In the genomic region with DNA sequence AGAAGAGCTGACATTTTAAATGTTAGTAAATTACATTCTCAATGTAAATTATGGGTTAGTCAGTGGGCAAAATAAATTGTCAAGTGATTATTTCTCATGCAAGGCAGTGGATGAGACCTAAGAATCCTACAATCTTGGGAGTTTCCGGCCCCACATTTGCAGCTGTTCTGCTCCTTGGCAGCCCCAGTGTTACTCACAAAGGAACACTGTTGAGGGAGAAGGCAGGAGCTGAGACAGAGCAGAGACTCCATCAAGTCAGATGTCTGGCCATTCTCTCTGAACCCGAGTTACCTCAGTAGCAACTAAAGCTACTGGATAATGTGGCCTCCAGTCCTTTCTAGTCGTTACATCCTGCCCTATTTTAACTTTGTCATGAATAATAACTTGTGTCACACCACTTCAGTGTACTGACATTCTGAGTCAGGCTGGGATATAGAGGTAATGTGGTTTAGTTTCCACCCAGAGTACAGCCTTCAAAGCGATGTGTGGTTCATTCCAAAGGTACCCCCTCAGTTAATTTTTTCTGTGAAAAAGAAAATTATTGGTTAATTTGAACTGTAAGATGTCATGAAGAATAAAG, we compare ENCODE assay signal across 12 mouse cellular contexts. TPM values are rescaled to one million over a fixed set of nuclear protein-coding genes. Genes with fewer than 3 reads are reported as not detected.
DNase-seq lines count a peak whose midpoint lies in the region; ATAC-seq and TF ChIP-seq lines count a peak whose summit lies in the region.
"Had no signal": no experiment of that assay in that cellular context is flagged by ENCODE, and none has a peak within 500 bp of the region (broad histone marks: within the 10 kb centered on the region; RNA-seq: fewer than 3 reads in every experiment).

No protein-coding gene starts in this region.

- H3K27me3 ChIP-seq in midbrain, postnatal 0 days (ENCODE audit: insufficient read depth, low read length) = no peaks in the 10 kb centered on the region
- H3K27me3 ChIP-seq in midbrain, embryonic 11.5 days (ENCODE audit: control insufficient read depth, insufficient read depth, low read length) = no peaks in the 10 kb centered on the region
- no peaks in the 10 kb centered on the region for H3K27me3 ChIP-seq in stomach, postnatal 0 days (ENCODE audit: control insufficient read depth, insufficient read depth, low read length)
- no peaks in the 10 kb centered on the region for H3K27me3 ChIP-seq in thymus, adult 2 months (ENCODE audit: control insufficient read depth, insufficient read depth, low read length)
- H3K27me3 ChIP-seq: midbrain, embryonic 13.5 days had no signal

- H3K4me2 ChIP-seq in midbrain, postnatal 0 days (ENCODE audit: low read depth, low read length, poor library complexity, severe bottlenecking) = no peak overlapping the region
- no peak overlapping the region for H3K4me2 ChIP-seq in midbrain, embryonic 11.5 days
- no peak overlapping the region for H3K4me2 ChIP-seq in stomach, postnatal 0 days (replicated peaks; ENCODE audit: low read depth)
- H3K4me2 ChIP-seq: midbrain, embryonic 13.5 days had no signal

- no peaks in the 10 kb centered on the region for H3K4me1 ChIP-seq in midbrain, postnatal 0 days (ENCODE audit: insufficient read depth, low read length)
- no peaks in the 10 kb centered on the region; the same call in 1 of the 2 replicates for H3K4me1 ChIP-seq in midbrain, embryonic 11.5 days (ENCODE audit: control insufficient read depth, insufficient read depth, low read length)
- H3K4me1 ChIP-seq in embryonic fibroblast, embryonic 13.5 days (ENCODE audit: control insufficient read depth, insufficient read depth, low read length) = peaks cover 7% of the 10 kb centered on the region
- H3K4me1 ChIP-seq in stomach, postnatal 0 days (replicated peaks; ENCODE audit: control insufficient read depth, insufficient read depth) = peaks cover 7% of the 10 kb centered on the region; the same call in 1 of the 2 replicates
- H3K4me1 ChIP-seq in thymus, adult 2 months (replicated peaks; ENCODE audit: control insufficient read depth, insufficient read depth, low read length) = peaks cover 5% of the 10 kb centered on the region; the same call in 1 of the 2 replicates

- no peak for DNase-seq in gastrocnemius, adult 2 months
- DNase-seq in gastrocnemius, postnatal 4 days (ENCODE audit: low spot score in 2 of 2) = no peak
- DNase-seq in midbrain, postnatal 0 days (ENCODE audit: low spot score) = peak; percentile 23
- no peak for DNase-seq in midbrain, embryonic 11.5 days (ENCODE audit: low spot score, missing footprints)
- no peak for DNase-seq in stomach, postnatal 0 days (ENCODE audit: low spot score)
- DNase-seq in thymus, adult 2 months = no peak
- no peak for DNase-seq in urinary bladder, postnatal 36 days (ENCODE audit: low spot score in 2 of 2)
- DNase-seq: kidney, adult 2 months; lung, postnatal 10 days; thymus, adult 18-20 months had no signal

- H3K27ac ChIP-seq in gastrocnemius, adult 2 months = peak overlapping the region; percentile 76
- H3K27ac ChIP-seq in midbrain, postnatal 0 days (ENCODE audit: low read depth, low read length) = no peak overlapping the region
- no peak overlapping the region for H3K27ac ChIP-seq in midbrain, embryonic 11.5 days (ENCODE audit: low read depth, low read length)
- H3K27ac ChIP-seq in embryonic fibroblast, embryonic 13.5 days (ENCODE audit: insufficient read depth, low read length) = peak overlapping the region; percentile 67
- peak overlapping the region; percentile 40; the same call in 1 of the 2 replicates for H3K27ac ChIP-seq in stomach, postnatal 0 days (replicated peaks)
- H3K27ac ChIP-seq in thymus, adult 2 months (ENCODE audit: control insufficient read depth, insufficient read depth, low read length) = no peak overlapping the region
- H3K27ac ChIP-seq: midbrain, embryonic 13.5 days had no signal

- no peak for TF ChIP-seq CTCF in gastrocnemius, adult 2 months (IDR thresholded peaks at IDR 0.05)
- TF ChIP-seq CTCF in midbrain, postnatal 0 days (IDR thresholded peaks at IDR 0.05) = no peak
- TF ChIP-seq CTCF in embryonic fibroblast, embryonic 13.5 days (IDR thresholded peaks at IDR 0.05; ENCODE audit: borderline replicate concordance, insufficient read depth, low read length) = no peak
- TF ChIP-seq CTCF in stomach, postnatal 0 days (IDR thresholded peaks at IDR 0.05; ENCODE audit: low read depth) = no peak
- TF ChIP-seq CTCF in thymus, adult 2 months (IDR thresholded peaks at IDR 0.05; ENCODE audit: borderline replicate concordance, control insufficient read depth, extremely low read depth, insufficient read depth, low read length, poor library complexity) = no peak

- no peaks in the 10 kb centered on the region for H3K9me3 ChIP-seq in midbrain, postnatal 0 days (ENCODE audit: low read length)
- H3K9me3 ChIP-seq in midbrain, embryonic 11.5 days (ENCODE audit: control insufficient read depth, low read length) = no peaks in the 10 kb centered on the region
- H3K9me3 ChIP-seq in stomach, postnatal 0 days (ENCODE audit: control insufficient read depth, low read length) = no peaks in the 10 kb centered on the region
- H3K9me3 ChIP-seq: midbrain, embryonic 13.5 days had no signal

- H3K4me3 ChIP-seq in gastrocnemius, adult 2 months = no peak overlapping the region
- no peak overlapping the region for H3K4me3 ChIP-seq in midbrain, postnatal 0 days (ENCODE audit: low read depth, low read length)
- no peak overlapping the region for H3K4me3 ChIP-seq in midbrain, embryonic 11.5 days (ENCODE audit: low read depth, low read length)
- H3K4me3 ChIP-seq in embryonic fibroblast, embryonic 13.5 days (ENCODE audit: insufficient read depth, low read length) = no peak overlapping the region
- no peak overlapping the region for H3K4me3 ChIP-seq in stomach, postnatal 0 days (ENCODE audit: low read depth, low read length)
- H3K4me3 ChIP-seq in thymus, adult 2 months (ENCODE audit: control insufficient read depth, insufficient read depth, low read length) = no peak overlapping the region
- H3K4me3 ChIP-seq: midbrain, embryonic 13.5 days had no signal

- intact Hi-C loops in gastrocnemius, adult 2 months (cut with DNase I) = no loop called here

- no peak for TF ChIP-seq EP300 in stomach, postnatal 0 days (optimal IDR thresholded peaks at IDR 0.05)

- ATAC-seq in midbrain, postnatal 0 days (ENCODE audit: low FRiP score) = no peak
- no peak for ATAC-seq in midbrain, embryonic 11.5 days (ENCODE audit: low FRiP score)
- ATAC-seq in stomach, postnatal 0 days (ENCODE audit: low FRiP score, low TSS enrichment) = no peak
- ATAC-seq: midbrain, embryonic 13.5 days had no signal

- TF ChIP-seq POLR2A in embryonic fibroblast, embryonic 13.5 days (IDR thresholded peaks at IDR 0.05; ENCODE audit: low read depth, low read length) = no peak
- no peak for TF ChIP-seq POLR2A in thymus, adult 2 months (IDR thresholded peaks at IDR 0.05; ENCODE audit: control insufficient read depth, extremely low read depth, insufficient read depth, low read length, poor library complexity)

- no peaks in the 10 kb centered on the region for H3K36me3 ChIP-seq in midbrain, postnatal 0 days (ENCODE audit: insufficient read depth, low read length)
- no peaks in the 10 kb centered on the region for H3K36me3 ChIP-seq in midbrain, embryonic 11.5 days (ENCODE audit: control insufficient read depth, insufficient read depth, low read length)
- no peaks in the 10 kb centered on the region for H3K36me3 ChIP-seq in stomach, postnatal 0 days (ENCODE audit: control insufficient read depth, insufficient read depth, low read length)
- H3K36me3 ChIP-seq in thymus, adult 2 months (ENCODE audit: control insufficient read depth, insufficient read depth, low read length) = no peaks in the 10 kb centered on the region
- H3K36me3 ChIP-seq: midbrain, embryonic 13.5 days had no signal

- no peak overlapping the region for H3K9ac ChIP-seq in midbrain, postnatal 0 days (replicated peaks; ENCODE audit: low read length, poor library complexity, severe bottlenecking)
- H3K9ac ChIP-seq in midbrain, embryonic 11.5 days (ENCODE audit: low read length) = no peak overlapping the region
- H3K9ac ChIP-seq in stomach, postnatal 0 days (ENCODE audit: low read length) = no peak overlapping the region
- H3K9ac ChIP-seq: midbrain, embryonic 13.5 days had no signal

- WGBS in midbrain, postnatal 0 days = 61% methylated on average over 4 of the region's 4 CpGs
- 81% methylated on average over 4 of the region's 4 CpGs for WGBS in midbrain, embryonic 11.5 days
- 44% methylated on average over 4 of the region's 4 CpGs for WGBS in stomach, postnatal 0 days
- WGBS in thymus, adult 2 months = 62% methylated on average over 4 of the region's 4 CpGs

RNA-seq across cellular contexts. Expression of a gene that starts 23.7 kb away (rescaled TPM):
- 100 to 1,000 TPM in 1 of 2 experiments, 10 to 100 TPM in 1; 97.8 to 113 TPM for total RNA-seq in gastrocnemius, adult 2 months (2021)
- total RNA-seq in gastrocnemius, postnatal 4 days (2021) = 10 to 100 TPM; 49.9 to 62.8 TPM
- 19.7 and 25.7 TPM in 2 replicates for total RNA-seq in midbrain, postnatal 0 days (2014; rRNA removed)
- 22.4 and 24.0 TPM in 2 replicates for polyA plus RNA-seq in midbrain, postnatal 0 days (2015; fragmentation: Nextera tagmentation; extraction: Ambion mirVana)
- polyA plus RNA-seq in midbrain, embryonic 11.5 days (2014; fragmentation: Nextera tagmentation; extraction: Ambion mirVana) = 30.6 and 37.1 TPM in 2 replicates
- 63.3 and 64.5 TPM in 2 replicates for polyA plus RNA-seq in embryonic fibroblast, embryonic 13.5 days (2011; ENCODE audit: insufficient read length, low read depth, missing spikeins)
- polyA plus RNA-seq in stomach, postnatal 0 days (2015; fragmentation: Nextera tagmentation; extraction: Ambion mirVana) = 35.8 and 40.0 TPM in 2 replicates
- polyA plus RNA-seq in thymus, adult 2 months (2012; rRNA removed) = 9.7 and 9.8 TPM in 2 replicates

Comparison
In these comparisons a context has a peak if more than half of its experiments do, and no peak if none do; other contexts are left out.
1. H3K27ac ChIP-seq: peak in gastrocnemius, adult 2 months (single experiment), embryonic fibroblast, embryonic 13.5 days (single experiment) and stomach, postnatal 0 days (single experiment); none in midbrain, postnatal 0 days (single experiment), midbrain, embryonic 11.5 days (single experiment) and thymus, adult 2 months (single experiment).